Mouse (Mus musculus): ENCODE measurements around the gene Psat1. TPM values are rescaled to one million over a fixed set of nuclear protein-coding genes. Genes with fewer than 3 reads are reported as not detected.

The Psat1 gene
- total and polyA plus RNA-seq, 2 experiments from 2014 or later = 20.4 to 30.6 TPM

DNA sequence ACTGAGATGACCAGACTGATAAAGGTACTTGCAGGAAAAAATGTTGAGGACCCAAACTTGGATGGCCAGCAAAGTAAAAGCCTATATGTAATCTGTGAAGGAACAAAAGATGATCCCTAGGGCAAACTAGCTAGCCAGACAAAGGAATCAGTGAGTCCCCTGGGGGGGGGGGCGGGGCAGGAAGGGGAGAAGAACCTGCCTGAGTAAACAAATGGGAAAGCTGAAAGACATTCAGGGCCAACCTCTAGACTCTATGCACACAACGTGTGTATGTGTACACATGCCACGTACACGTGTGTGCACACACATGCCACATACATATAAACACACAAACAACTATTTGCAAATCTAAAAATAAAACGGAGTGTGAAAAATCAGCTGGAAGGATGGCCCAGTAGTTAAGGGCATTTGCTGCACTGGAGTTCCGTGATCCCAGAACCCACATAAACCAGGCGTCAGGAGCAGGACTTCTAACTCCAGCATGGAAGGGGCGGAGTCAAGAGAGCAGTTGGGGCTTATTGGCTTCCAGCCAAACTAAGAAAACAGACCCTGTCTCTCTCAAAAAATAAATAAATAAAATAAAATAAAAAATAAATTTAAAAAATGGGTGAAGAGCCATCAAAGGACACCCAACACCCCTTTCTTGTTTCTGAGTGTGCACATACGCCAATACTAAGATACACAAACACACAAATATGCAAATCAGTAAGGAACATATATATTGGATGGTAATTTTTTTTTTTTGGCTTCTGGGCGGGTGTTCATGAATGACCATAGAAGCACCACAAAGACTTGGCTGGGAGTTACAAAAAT is 36.0 kb upstream of the Psat1 start:
- 0 out of 2 replicates have a peak, but pooled peaks cover 7% of the 10 kb centered on the region for H3K36me3 ChIP-seq (replicated peaks; ENCODE audit: control insufficient read depth, insufficient read depth, low read length)
- no peak overlapping the region for H3K9ac ChIP-seq (replicated peaks; ENCODE audit: low read depth, low read length)
- ATAC-seq (ENCODE audit: insufficient read depth, low read depth) (no peak), DNase-seq (ENCODE audit: low spot score) (no peak)
- no peak overlapping the region for H3K27ac ChIP-seq (ENCODE audit: low read depth)
- 62% methylated on average over 9 of the region's 10 CpGs for WGBS
- H3K4me1 ChIP-seq (ENCODE audit: control insufficient read depth, insufficient read depth) = peaks cover 14% of the 10 kb centered on the region
- H3K27me3 ChIP-seq (ENCODE audit: control insufficient read depth, insufficient read depth, low read length) = no peaks in the 10 kb centered on the region
- no peak overlapping the region for H3K4me2 ChIP-seq (ENCODE audit: low read depth, low read length)
- H3K9me3 ChIP-seq (replicated peaks; ENCODE audit: control insufficient read depth, low read length) = no peaks in the 10 kb centered on the region
- H3K4me3 ChIP-seq (ENCODE audit: low read depth, low read length) = no peak overlapping the region
- no peak for TF ChIP-seq CTCF (IDR thresholded peaks at IDR 0.05; ENCODE audit: low read depth)

DNA sequence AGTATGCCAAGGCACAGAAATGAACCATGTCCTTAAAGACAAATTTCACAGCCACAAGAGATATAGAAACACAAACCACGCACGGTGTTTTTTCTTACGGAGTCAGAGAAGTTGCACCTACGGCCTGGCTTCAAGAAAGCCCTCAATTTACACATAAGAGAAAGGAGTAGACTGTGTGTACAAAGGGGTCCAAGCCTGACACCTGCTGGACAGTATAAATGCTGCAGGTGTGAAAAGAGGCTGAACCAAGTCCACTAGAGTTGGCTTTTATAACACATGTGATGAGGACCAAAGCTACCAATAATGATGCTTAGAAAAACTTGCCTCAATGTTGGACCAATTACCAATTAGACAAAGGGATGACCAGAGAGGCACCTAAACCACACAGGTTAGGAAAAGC is 34.7 kb upstream of the Psat1 start:
- H3K27me3 ChIP-seq (ENCODE audit: control insufficient read depth, insufficient read depth, low read length) = no peaks in the 10 kb centered on the region
- no peak overlapping the region for H3K4me2 ChIP-seq (ENCODE audit: low read depth, low read length)
- H3K4me1 ChIP-seq (ENCODE audit: control insufficient read depth, insufficient read depth) = peaks cover 14% of the 10 kb centered on the region
- ATAC-seq (ENCODE audit: insufficient read depth, low read depth) = no peak
- no peak overlapping the region for H3K4me3 ChIP-seq (ENCODE audit: low read depth, low read length)
- H3K9me3 ChIP-seq (replicated peaks; ENCODE audit: control insufficient read depth, low read length) = no peaks in the 10 kb centered on the region
- WGBS = 59% methylated on average over 4 of the region's 4 CpGs
- H3K27ac ChIP-seq (ENCODE audit: low read depth) = no peak overlapping the region
- TF ChIP-seq CTCF (IDR thresholded peaks at IDR 0.05; ENCODE audit: low read depth) = peak; percentile 86
- no peak for TF ChIP-seq EP300 (IDR thresholded peaks at IDR 0.05; ENCODE audit: low read depth)
- DNase-seq (ENCODE audit: low spot score) = peak; percentile 64
- H3K9ac ChIP-seq (replicated peaks; ENCODE audit: low read depth, low read length) = no peak overlapping the region
- H3K36me3 ChIP-seq (replicated peaks; ENCODE audit: control insufficient read depth, insufficient read depth, low read length) = peaks cover 16% of the 10 kb centered on the region; the same call in 1 of the 2 replicates

DNA sequence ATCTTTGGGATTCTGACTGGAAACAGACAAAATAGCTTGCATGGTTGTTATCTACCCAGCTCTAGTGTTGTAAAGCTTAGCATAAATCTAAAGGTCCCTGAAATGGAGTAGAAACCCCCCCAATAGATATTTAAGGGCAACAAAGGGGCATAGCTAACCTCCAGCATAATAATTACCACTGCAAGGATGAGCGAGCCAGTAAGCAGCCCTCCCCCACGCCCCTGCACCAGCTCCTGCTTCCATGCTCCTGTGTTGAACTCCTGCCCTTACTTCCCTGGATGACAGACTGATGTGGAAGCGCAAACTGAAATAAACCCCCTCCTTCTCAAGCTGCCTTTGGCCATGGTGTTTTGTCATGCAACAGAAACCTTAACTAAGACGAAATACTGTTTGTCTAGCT is 26.2 kb upstream of the Psat1 start:
- Histone ChIP-seq H3K27me3 (ENCODE audit: control insufficient read depth, insufficient read depth, low read length) (no peaks in the 10 kb centered on the region), H3K4me2 (ENCODE audit: low read depth, low read length) (no peak overlapping the region), H3K4me3 (ENCODE audit: low read depth, low read length) (no peak overlapping the region), H3K36me3 (replicated peaks; ENCODE audit: control insufficient read depth, insufficient read depth, low read length) (peaks cover 49% of the 10 kb centered on the region), H3K9me3 (replicated peaks; ENCODE audit: control insufficient read depth, low read length) (no peaks in the 10 kb centered on the region), H3K27ac (ENCODE audit: low read depth) (no peak overlapping the region), H3K4me1 (ENCODE audit: control insufficient read depth, insufficient read depth) (no peaks in the 10 kb centered on the region), H3K9ac (replicated peaks; ENCODE audit: low read depth, low read length) (no peak overlapping the region)
- WGBS = 76% methylated on average over 4 of the region's 4 CpGs
- no peak for DNase-seq (ENCODE audit: low spot score)
- TF ChIP-seq EP300 (IDR thresholded peaks at IDR 0.05; ENCODE audit: low read depth) (no peak), CTCF (IDR thresholded peaks at IDR 0.05; ENCODE audit: low read depth) (no peak)
- no peak for ATAC-seq (ENCODE audit: insufficient read depth, low read depth)

DNA sequence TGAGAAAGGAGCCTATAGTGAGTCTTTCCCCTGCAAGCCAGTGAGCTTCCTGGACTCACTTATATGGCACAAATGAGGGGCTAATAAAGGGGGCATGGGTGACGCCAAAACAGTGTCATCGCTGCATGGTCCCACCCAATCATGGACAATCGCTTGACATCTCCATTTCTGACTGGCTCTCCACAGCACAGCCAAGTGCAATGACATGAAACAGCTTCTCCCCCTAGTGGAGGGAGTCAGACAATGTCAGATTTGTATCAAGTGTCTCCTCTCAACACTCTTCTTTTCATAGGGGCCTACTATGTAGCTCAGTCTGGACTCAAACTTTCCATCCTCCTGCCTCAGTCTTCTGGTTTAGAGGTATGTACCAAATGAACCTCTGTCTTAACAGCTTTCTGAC is 17.9 kb upstream of the Psat1 start:
- Histone ChIP-seq H3K27me3 (ENCODE audit: control insufficient read depth, insufficient read depth, low read length) (no peaks in the 10 kb centered on the region), H3K36me3 (replicated peaks; ENCODE audit: control insufficient read depth, insufficient read depth, low read length) (peaks cover 16% of the 10 kb centered on the region)
- peak; percentile 69 for ATAC-seq (ENCODE audit: insufficient read depth, low read depth)

GRCm38 (mm10) chr19:15964533-15964932 is 17.4 kb upstream of the Psat1 start:
- no peak for TF ChIP-seq EP300 (IDR thresholded peaks at IDR 0.05; ENCODE audit: low read depth)
- no peak overlapping the region for H3K27ac ChIP-seq (ENCODE audit: low read depth)
- 90% methylated on average over 7 of the region's 7 CpGs for WGBS
- no peak overlapping the region for H3K4me2 ChIP-seq (ENCODE audit: low read depth, low read length)
- peaks cover 12% of the 10 kb centered on the region for H3K36me3 ChIP-seq (replicated peaks; ENCODE audit: control insufficient read depth, insufficient read depth, low read length)
- no peak overlapping the region for H3K9ac ChIP-seq (replicated peaks; ENCODE audit: low read depth, low read length)
- no peaks in the 10 kb centered on the region for H3K4me1 ChIP-seq (ENCODE audit: control insufficient read depth, insufficient read depth)
- ATAC-seq (ENCODE audit: insufficient read depth, low read depth) (no peak), DNase-seq (ENCODE audit: low spot score) (no peak)
- H3K27me3 ChIP-seq (ENCODE audit: control insufficient read depth, insufficient read depth, low read length) = no peaks in the 10 kb centered on the region
- no peak overlapping the region for H3K4me3 ChIP-seq (ENCODE audit: low read depth, low read length)
- H3K9me3 ChIP-seq (replicated peaks; ENCODE audit: control insufficient read depth, low read length) = no peaks in the 10 kb centered on the region

More for the DNA sequence above, 17.9 kb upstream of the Psat1 start:
- no peak overlapping the region for H3K4me3 ChIP-seq (ENCODE audit: low read depth, low read length)
- WGBS = 52% methylated on average over 3 of the region's 3 CpGs
- no peak overlapping the region for H3K4me2 ChIP-seq (ENCODE audit: low read depth, low read length)
- no peaks in the 10 kb centered on the region for H3K4me1 ChIP-seq (ENCODE audit: control insufficient read depth, insufficient read depth)
- no peaks in the 10 kb centered on the region for H3K9me3 ChIP-seq (replicated peaks; ENCODE audit: control insufficient read depth, low read length)
- H3K9ac ChIP-seq (replicated peaks; ENCODE audit: low read depth, low read length) = no peak overlapping the region
- DNase-seq (ENCODE audit: low spot score) = peak; percentile 62
- TF ChIP-seq EP300 (IDR thresholded peaks at IDR 0.05; ENCODE audit: low read depth) = no peak
- peak; percentile 87 for TF ChIP-seq CTCF (IDR thresholded peaks at IDR 0.05; ENCODE audit: low read depth)
- no peak overlapping the region for H3K27ac ChIP-seq (ENCODE audit: low read depth)
